Mouse (Mus musculus) T-helper 2 cell (primary cell): Measurements from ENCODE around the gene Slc16a2.

Source experiments
- in situ Hi-C: fragments of 300-600 bp; cut with MboI, MseI; formaldehyde crosslinking; loops from one replicate; pipeline ENCODE4 v1.15.1; 2025; ENCODE audit warnings: high pct_unique_total_duplicates

Slc16a2 gene

GRCm38 (mm10) chrX:103821832-103822196 is at the start of gene Slc16a2:
Slc16a2 (minus strand) TSS chrX:103821983.
- in situ Hi-C loops, result no loop called here

- in situ Hi-C loops, result no loop called here
Measured at GRCm38 (mm10) chrX:103863502-103863901, 41.7 kb upstream of the Slc16a2 start.

- in situ Hi-C loops, result no loop called here
Measured at GRCm38 (mm10) chrX:103862877-103863276, 41.1 kb upstream of the Slc16a2 start.

GRCm38 (mm10) chrX:103845266-103845665 is 23.5 kb upstream of the Slc16a2 start:
- in situ Hi-C loops, result no loop called here

- in situ Hi-C loops, result no loop called here
Measured at GRCm38 (mm10) chrX:103828836-103829235, 7.1 kb upstream of the Slc16a2 start.

- in situ Hi-C loops, result no loop called here
Measured at GRCm38 (mm10) chrX:103822271-103822811, 558 bp upstream of the Slc16a2 start.

- in situ Hi-C loops, result no loop called here
Measured at GRCm38 (mm10) chrX:103821195-103821831, 470 bp downstream of the Slc16a2 start.

GRCm38 (mm10) chrX:103820307-103821194 is 1.2 kb downstream of the Slc16a2 start:
- in situ Hi-C loops, result no loop called here

GRCm38 (mm10) chrX:103819253-103819652 is 2.5 kb downstream of the Slc16a2 start:
- in situ Hi-C loops, result no loop called here

- in situ Hi-C loops, result no loop called here
Measured at GRCm38 (mm10) chrX:103812690-103813089, 9.1 kb downstream of the Slc16a2 start.

GRCm38 (mm10) chrX:103810483-103810882 is 11.3 kb downstream of the Slc16a2 start:
- in situ Hi-C loops, result no loop called here

- in situ Hi-C loops, result no loop called here
Measured at GRCm38 (mm10) chrX:103806373-103806772, 15.4 kb downstream of the Slc16a2 start.

GRCm38 (mm10) chrX:103796961-103797360 is 24.8 kb downstream of the Slc16a2 start:
- in situ Hi-C loops, result no loop called here

GRCm38 (mm10) chrX:103795506-103795905 is 26.3 kb downstream of the Slc16a2 start:
- in situ Hi-C loops, result no loop called here

GRCm38 (mm10) chrX:103791329-103791728 is 30.5 kb downstream of the Slc16a2 start:
- in situ Hi-C loops, result no loop called here

- in situ Hi-C loops, result no loop called here
Measured at GRCm38 (mm10) chrX:103785681-103786080, 36.1 kb downstream of the Slc16a2 start.

GRCm38 (mm10) chrX:103776412-103776811 is 45.4 kb downstream of the Slc16a2 start:
- in situ Hi-C loops, result no loop called here

- in situ Hi-C loops, result no loop called here
Measured at GRCm38 (mm10) chrX:103746197-103746596, 75.6 kb downstream of the Slc16a2 start.

GRCm38 (mm10) chrX:103744171-103745039 is 77.4 kb downstream of the Slc16a2 start:
- in situ Hi-C loops, result loop anchor here (5.0 kb wide), 1 partner anchor 87 kb away; no protein-coding TSS in a partner anchor

GRCm38 (mm10) chrX:103742057-103742315 is 79.8 kb downstream of the Slc16a2 start:
- in situ Hi-C loops, result loop anchor here (5.0 kb wide), 1 partner anchor 85 kb away; no protein-coding TSS in a partner anchor

- in situ Hi-C loops, result loop anchor here (5.0 kb wide), 1 partner anchor 84 kb away; no protein-coding TSS in a partner anchor
Measured at GRCm38 (mm10) chrX:103741215-103742056, 80.3 kb downstream of the Slc16a2 start.
